8 mouse cellular contexts compared by ENCODE assay signal in genomic region chr8:117328758-117329157, GRCm38 (mm10).
DNase-seq lines count a peak whose midpoint lies in the region; ATAC-seq and TF ChIP-seq lines count a peak whose summit lies in the region.
"Had no signal": no experiment of that assay in that cellular context is flagged by ENCODE, and none has a peak within 500 bp of the region (broad histone marks: within the 10 kb centered on the region; RNA-seq: fewer than 3 reads in every experiment).

No protein-coding gene starts in this region.

- H3K4me3 ChIP-seq in liver, adult 2 months (ENCODE audit: insufficient read depth, low read depth, low read length) = no peak overlapping the region
- H3K4me3 ChIP-seq in liver, embryonic 11.5 days (ENCODE audit: low read depth, low read length) = no peak overlapping the region
- H3K4me3 ChIP-seq in ES-E14 (ENCODE audit: insufficient read depth in 1 of 2, low read depth in 1 of 2, low read length in 2 of 2, poor library complexity in 1 of 2, severe bottlenecking in 1 of 2) = no peak overlapping the region
- no peak overlapping the region for H3K4me3 ChIP-seq in cerebellum, adult 2 months (replicated peaks; ENCODE audit: insufficient read depth, low read depth, low read length)
- no peak overlapping the region for H3K4me3 ChIP-seq in heart, embryonic 12.5 days

- peaks cover 44% of the 10 kb centered on the region; the same call in 1 of the 2 replicates for H3K79me2 ChIP-seq in liver, adult 2 months (ENCODE audit: control insufficient read depth, insufficient read depth, low read length)

- TF ChIP-seq POLR2A in liver, adult 2 months (IDR thresholded peaks at IDR 0.05; ENCODE audit: extremely low read depth, insufficient read depth, low read length) = no peak
- TF ChIP-seq POLR2A in cerebellum, adult 2 months (IDR thresholded peaks at IDR 0.05; ENCODE audit: borderline replicate concordance, insufficient read depth, low read length) = no peak

- H3K27ac ChIP-seq in liver, adult 2 months (replicated peaks; ENCODE audit: insufficient read depth, low read depth, low read length) = peak overlapping the region; percentile 20
- no peak overlapping the region for H3K27ac ChIP-seq in liver, embryonic 11.5 days (ENCODE audit: low read depth, low read length)
- no peak overlapping the region for H3K27ac ChIP-seq in ES-E14 (ENCODE audit: insufficient read depth, low read depth, low read length, poor library complexity, severe bottlenecking)
- H3K27ac ChIP-seq in cerebellum, adult 2 months (ENCODE audit: insufficient read depth, low read length) = no peak overlapping the region
- H3K27ac ChIP-seq in heart, embryonic 12.5 days (ENCODE audit: poor library complexity, severe bottlenecking) = no peak overlapping the region

- WGBS in liver, adult 2 months = 38% methylated on average over 9 of the region's 9 CpGs
- 79% methylated on average over 9 of the region's 9 CpGs for WGBS in liver, embryonic 11.5 days
- 77% methylated on average over 9 of the region's 9 CpGs for WGBS in cerebellum, adult 2 months
- 76% methylated on average over 9 of the region's 9 CpGs for WGBS in heart, embryonic 12.5 days

- DNase-seq in liver, adult 2 months (ENCODE audit: extremely low read depth, low read depth, low spot score) = peak; percentile 87
- no peak for DNase-seq in liver, embryonic 11.5 days (ENCODE audit: low spot score)
- no peak for DNase-seq in ES-E14 (ENCODE audit: low read depth, low spot score)
- DNase-seq in brain, adult 2 months (ENCODE audit: low read depth, low spot score) = peak; percentile 64
- DNase-seq in cerebellum, adult 2 months = no peak
- DNase-seq: gastrocnemius, postnatal 14 days had no signal

- H3K9me3 ChIP-seq in liver, embryonic 11.5 days (ENCODE audit: control insufficient read depth, low read length) = no peaks in the 10 kb centered on the region
- no peaks in the 10 kb centered on the region for H3K9me3 ChIP-seq in ES-E14 (ENCODE audit: control insufficient read depth, insufficient read depth, low read depth, low read length)
- H3K9me3 ChIP-seq in heart, embryonic 12.5 days (replicated peaks) = no peaks in the 10 kb centered on the region

- no peak overlapping the region for H3K4me2 ChIP-seq in liver, embryonic 11.5 days
- no peak overlapping the region for H3K4me2 ChIP-seq in heart, embryonic 12.5 days

- H3K9ac ChIP-seq in liver, adult 2 months (ENCODE audit: low read depth, low read length) = no peak overlapping the region
- no peak overlapping the region for H3K9ac ChIP-seq in liver, embryonic 11.5 days (ENCODE audit: low read depth, low read length)
- no peak overlapping the region for H3K9ac ChIP-seq in ES-E14 (ENCODE audit: insufficient read depth, low read depth, low read length, poor library complexity, severe bottlenecking)
- no peak overlapping the region for H3K9ac ChIP-seq in heart, embryonic 12.5 days

- no peaks in the 10 kb centered on the region for H3K36me3 ChIP-seq in liver, adult 2 months (ENCODE audit: control insufficient read depth, insufficient read depth, low read length)
- H3K36me3 ChIP-seq in liver, embryonic 11.5 days (ENCODE audit: control insufficient read depth, insufficient read depth, low read length) = no peaks in the 10 kb centered on the region
- H3K36me3 ChIP-seq in ES-E14 (ENCODE audit: control insufficient read depth, insufficient read depth, low read length, poor library complexity, severe bottlenecking) = no peaks in the 10 kb centered on the region; the same call in 1 of the 2 replicates
- H3K36me3 ChIP-seq in heart, embryonic 12.5 days = no peaks in the 10 kb centered on the region

- no peak for ATAC-seq in liver, embryonic 11.5 days (replicated peaks; ENCODE audit: low FRiP score)
- peak; percentile 35; the same call in 1 of the 2 replicates for ATAC-seq in megakaryocyte progenitor cell, adult 5-6 weeks (replicated peaks; ENCODE audit: poor library complexity)
- ATAC-seq in heart, embryonic 12.5 days (ENCODE audit: insufficient number of reproducible peaks, low FRiP score) = no peak

- H3K4me1 ChIP-seq in liver, adult 2 months (ENCODE audit: control insufficient read depth, insufficient read depth, low read length) = peaks cover 37% of the 10 kb centered on the region
- H3K4me1 ChIP-seq in liver, embryonic 11.5 days (replicated peaks; ENCODE audit: control insufficient read depth, insufficient read depth, low read length) = peaks cover 38% of the 10 kb centered on the region
- H3K4me1 ChIP-seq in ES-E14 (ENCODE audit: control insufficient read depth in 2 of 2, insufficient read depth in 2 of 2, low read length in 2 of 2, poor library complexity in 1 of 2) = peaks cover 2 to 23% of the 10 kb centered on the region in 2 experiments; a peak in 3 of 4 replicates
- H3K4me1 ChIP-seq in cerebellum, adult 2 months (ENCODE audit: control insufficient read depth, insufficient read depth, low read length) = peaks cover 5% of the 10 kb centered on the region; the same call in 1 of the 2 replicates
- peaks cover 39% of the 10 kb centered on the region for H3K4me1 ChIP-seq in heart, embryonic 12.5 days (replicated peaks)

- TF ChIP-seq CTCF in liver, adult 2 months (IDR thresholded peaks at IDR 0.05; ENCODE audit: low read depth, low read length) = no peak
- TF ChIP-seq CTCF in cerebellum, adult 2 months (IDR thresholded peaks at IDR 0.05; ENCODE audit: borderline replicate concordance, insufficient read depth, low read depth, low read length) = no peak

- H3K27me3 ChIP-seq in liver, adult 2 months (ENCODE audit: control insufficient read depth, insufficient read depth, low read length) = no peaks in the 10 kb centered on the region
- H3K27me3 ChIP-seq in liver, embryonic 11.5 days (replicated peaks; ENCODE audit: control insufficient read depth, insufficient read depth, low read length) = no peaks in the 10 kb centered on the region
- H3K27me3 ChIP-seq in cerebellum, adult 2 months (ENCODE audit: control insufficient read depth, insufficient read depth, low read length) = no peaks in the 10 kb centered on the region
- no peaks in the 10 kb centered on the region for H3K27me3 ChIP-seq in heart, embryonic 12.5 days (replicated peaks)

- in situ Hi-C loops in ES-E14 (cut with MboI; ENCODE audit: low sequenced_read_pairs in 2 of 2, unreplicated experiment in 2 of 2) = no loop called here

TF ChIP-seq in ES-E14, 5 proteins besides CTCF, POLR2A, EP300 and RAD21:
- TF ChIP-seq HCFC1 (IDR thresholded peaks at IDR 0.05; ENCODE audit: borderline replicate concordance, insufficient read depth, low read length) (no peak), ZNF384 (IDR thresholded peaks at IDR 0.05; ENCODE audit: low read depth, low read length) (0 out of 2 replicates have a peak, but pooled peaks have one; percentile 20), ZC3H11A (IDR thresholded peaks at IDR 0.05; ENCODE audit: borderline replicate concordance, low read depth, low read length) (no peak), MAFK (IDR thresholded peaks at IDR 0.05; ENCODE audit: insufficient read depth, low read depth, low read length) (peak; percentile 27; the same call in 1 of the 2 replicates), CHD2 (IDR thresholded peaks at IDR 0.05; ENCODE audit: low read depth, low read length) (no peak)

Comparison
In these comparisons a context has a peak if more than half of its experiments do, and no peak if none do; other contexts are left out.
1. DNase-seq: peak in liver, adult 2 months (single experiment) and brain, adult 2 months (single experiment); none in liver, embryonic 11.5 days (single experiment), ES-E14 (single experiment) and cerebellum, adult 2 months (0 of 2).